Mouse (Mus musculus) kidney, embryonic 15.5 days (tissue): ENCODE results near the gene Dnajb13. TPM values are rescaled to one million over a fixed set of nuclear protein-coding genes. Genes with fewer than 3 reads are reported as not detected.

Experiments used
- ATAC-seq: fragments of 200-750 bp; cut with Nextera tagmentation; replicated peaks from 2 replicates; pipeline ENCODE4 v1.8.0; 2017; ENCODE audit warnings: moderate TSS enrichment; ENCODE audit not compliant: low FRiP score
- H3K27ac ChIP-seq: fragments of 300-500 bp; sonication (generic); 2 replicates; pipeline ENCODE4 v1.5.1; 2015; ENCODE audit warnings: mild to moderate bottlenecking, inconsistent platforms
- H3K27me3 ChIP-seq: fragments of 300-500 bp; sonication (generic); 2 replicates; pipeline ENCODE4 v1.6.1; 2015; ENCODE audit warnings: inconsistent platforms
- H3K36me3 ChIP-seq: fragments of 300-500 bp; sonication (generic); 2 replicates; pipeline ENCODE4 v1.6.1; 2015; ENCODE audit warnings: inconsistent platforms
- H3K4me1 ChIP-seq: fragments of 300-500 bp; sonication (generic); 2 replicates; pipeline ENCODE4 v1.6.1; 2015; ENCODE audit warnings: inconsistent platforms
- H3K4me2 ChIP-seq: fragments of 300-500 bp; sonication (generic); 2 replicates; pipeline ENCODE4 v1.6.1; 2015; ENCODE audit warnings: moderate library complexity, mild to moderate bottlenecking, inconsistent platforms
- H3K4me3 ChIP-seq: fragments of 300-500 bp; sonication (generic); replicated peaks from 2 replicates; pipeline ENCODE4 v1.5.1; 2015; ENCODE audit warnings: mild to moderate bottlenecking, inconsistent platforms
- H3K9ac ChIP-seq: fragments of 300-500 bp; sonication (generic); 2 replicates; pipeline ENCODE4 v1.6.1; 2015; ENCODE audit warnings: mild to moderate bottlenecking, inconsistent platforms
- H3K9me3 ChIP-seq: fragments of 300-500 bp; sonication (generic); replicated peaks from 2 replicates; pipeline ENCODE4 v1.6.1; 2016; ENCODE audit warnings: inconsistent platforms
- WGBS: fragments of 180-500 bp; shearing (Covaris S2); methylation state at CpG from one replicate; pipeline ENCODE4 v1.1.7; 2015; ENCODE audit warnings: mixed read lengths; 5-methylcytosine and 5-hydroxymethylcytosine counted together
- polyA plus RNA-seq: library from polyadenylated mRNA; unstranded; fragments of >200 nt; fragmentation: Nextera tagmentation; extraction: Ambion mirVana; gene quantifications from 2 replicates; pipeline ENCODE4 v1.2.1, GENCODE M21; 2015

Dnajb13 gene
- polyA plus RNA-seq, 1 experiment from 2014 or later: 0.40 TPM

DNA sequence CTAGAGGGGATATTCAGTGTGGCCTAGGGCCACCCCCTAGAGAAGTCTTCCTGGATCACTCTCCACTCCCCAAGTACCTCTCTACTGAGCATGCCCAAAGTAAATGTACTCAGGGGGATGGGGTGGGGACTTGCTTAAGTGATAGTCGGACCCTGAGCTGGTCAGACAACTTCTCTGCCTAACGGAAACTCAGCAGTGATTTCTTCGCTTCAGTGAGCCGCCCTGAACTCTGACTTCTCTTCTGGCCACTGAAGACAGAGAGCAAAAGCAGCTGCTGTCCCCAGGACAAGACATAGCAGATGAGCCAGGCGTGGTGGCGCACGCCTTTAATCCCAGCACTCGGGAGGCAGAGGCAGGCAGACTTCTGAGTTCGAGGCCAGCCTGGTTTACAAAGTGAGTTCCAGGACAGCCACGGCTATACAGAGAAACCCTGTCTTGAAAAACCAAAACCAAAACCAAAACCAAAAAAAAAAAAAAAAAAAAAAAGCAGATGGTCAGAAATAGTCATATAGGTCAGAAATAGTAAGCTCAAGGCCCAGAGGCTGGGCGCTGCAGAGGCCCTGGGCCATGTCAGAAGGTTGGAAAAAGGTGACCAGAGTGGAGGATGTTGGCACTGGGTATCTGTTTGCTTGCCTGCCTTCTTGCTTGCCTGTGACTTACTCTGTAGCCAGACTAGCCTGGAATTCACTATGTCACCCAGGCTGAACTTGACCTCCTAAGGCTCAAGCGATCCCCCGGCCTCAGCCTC is 9.8 kb downstream of the Dnajb13 start:
- Histone ChIP-seq H3K9ac (no peak overlapping the region), H3K36me3 (peaks cover 6% of the 10 kb centered on the region), H3K27me3 (no peaks in the 10 kb centered on the region), H3K27ac (no peak overlapping the region), H3K9me3 (no peaks in the 10 kb centered on the region), H3K4me1 (peaks cover 16% of the 10 kb centered on the region), H3K4me3 (no peak overlapping the region), H3K4me2 (no peak overlapping the region)
- 71% methylated on average over 13 of the region's 13 CpGs for WGBS
- no peak for ATAC-seq

GRCm38 (mm10) chr7:100503076-100503475 is 11.7 kb downstream of the Dnajb13 start:
- WGBS: 84% methylated on average over 5 of the region's 5 CpGs
- Histone ChIP-seq H3K27ac (no peak overlapping the region), H3K9me3 (no peaks in the 10 kb centered on the region), H3K9ac (no peak overlapping the region), H3K4me2 (no peak overlapping the region), H3K4me1 (peaks cover 12% of the 10 kb centered on the region), H3K27me3 (no peaks in the 10 kb centered on the region), H3K4me3 (no peak overlapping the region), H3K36me3 (peaks cover 25% of the 10 kb centered on the region)
- no peak for ATAC-seq

GRCm38 (mm10) chr7:100502374-100502922 is 12.3 kb downstream of the Dnajb13 start:
- ATAC-seq: no peak
- peaks cover 12% of the 10 kb centered on the region for H3K4me1 ChIP-seq
- peaks cover 31% of the 10 kb centered on the region for H3K36me3 ChIP-seq
- H3K4me3 ChIP-seq: no peak overlapping the region
- no peak overlapping the region for H3K4me2 ChIP-seq
- WGBS: 81% methylated on average over 7 of the region's 7 CpGs
- H3K9ac ChIP-seq: no peak overlapping the region
- H3K27ac ChIP-seq: no peak overlapping the region
- H3K27me3 ChIP-seq: no peaks in the 10 kb centered on the region
- no peaks in the 10 kb centered on the region for H3K9me3 ChIP-seq

- Histone ChIP-seq H3K9me3 (no peaks in the 10 kb centered on the region), H3K4me2 (no peak overlapping the region), H3K27ac (no peak overlapping the region), H3K27me3 (no peaks in the 10 kb centered on the region), H3K9ac (no peak overlapping the region), H3K36me3 (peaks cover 37% of the 10 kb centered on the region), H3K4me1 (peaks cover 12% of the 10 kb centered on the region), H3K4me3 (no peak overlapping the region)
- no peak for ATAC-seq
- 54% methylated on average over 2 of the region's 2 CpGs for WGBS
Observed at GRCm38 (mm10) chr7:100501844-100502373, 12.9 kb downstream of the Dnajb13 start.

GRCm38 (mm10) chr7:100501027-100501843 is 13.5 kb downstream of the Dnajb13 start:
- H3K27me3 ChIP-seq: no peaks in the 10 kb centered on the region
- no peak overlapping the region for H3K27ac ChIP-seq
- ATAC-seq: no peak
- no peaks in the 10 kb centered on the region for H3K9me3 ChIP-seq
- no peak overlapping the region for H3K4me2 ChIP-seq
- H3K36me3 ChIP-seq: peaks cover 42% of the 10 kb centered on the region
- 70% methylated on average over 6 of the region's 6 CpGs for WGBS
- H3K9ac ChIP-seq: no peak overlapping the region
- no peak overlapping the region for H3K4me3 ChIP-seq
- peaks cover 19% of the 10 kb centered on the region for H3K4me1 ChIP-seq

DNA sequence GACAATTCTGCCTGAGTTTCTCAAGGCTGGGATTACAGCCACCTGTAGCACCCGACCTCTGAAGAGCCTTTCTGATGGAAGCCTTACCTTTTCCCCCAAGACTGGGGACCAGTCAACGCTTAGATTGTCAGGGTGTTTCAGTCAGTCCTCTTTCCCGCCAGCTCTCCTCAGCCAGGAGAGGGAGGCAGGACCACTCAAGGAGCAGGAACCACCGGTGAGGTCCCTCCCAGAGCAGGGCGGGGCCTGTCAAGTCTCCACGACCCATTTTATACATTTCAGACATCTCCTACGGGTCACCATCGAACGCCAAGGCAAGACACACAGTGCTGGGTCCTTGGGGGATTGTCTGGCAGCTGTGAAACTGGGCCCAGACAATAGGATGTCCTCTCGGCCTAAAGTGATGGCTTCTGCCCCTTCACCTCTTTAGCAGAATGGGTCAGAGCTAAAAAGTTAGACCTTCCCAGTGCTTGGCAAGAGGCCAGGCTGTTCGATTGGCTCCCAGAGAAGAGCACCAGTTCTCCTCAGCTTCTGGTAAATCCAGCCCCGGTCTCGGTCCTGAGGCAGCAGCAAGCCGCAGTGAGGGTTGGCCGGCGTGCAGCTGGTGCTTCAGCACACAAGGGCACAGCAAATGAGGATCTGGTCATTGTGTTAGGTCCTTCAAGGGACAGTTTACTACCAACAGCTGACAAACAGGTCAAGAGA is 14.3 kb downstream of the Dnajb13 start:
- H3K9me3 ChIP-seq: no peaks in the 10 kb centered on the region
- H3K27ac ChIP-seq: no peak overlapping the region
- H3K4me2 ChIP-seq: no peak overlapping the region
- no peak for ATAC-seq
- H3K9ac ChIP-seq: no peak overlapping the region
- peaks cover 27% of the 10 kb centered on the region for H3K4me1 ChIP-seq
- peaks cover 42% of the 10 kb centered on the region for H3K36me3 ChIP-seq
- no peak overlapping the region for H3K4me3 ChIP-seq
- WGBS: 64% methylated on average over 16 of the region's 16 CpGs
- H3K27me3 ChIP-seq: no peaks in the 10 kb centered on the region

GRCm38 (mm10) chr7:100499465-100499864 is 15.3 kb downstream of the Dnajb13 start:
- Histone ChIP-seq H3K9me3 (no peaks in the 10 kb centered on the region), H3K27me3 (no peaks in the 10 kb centered on the region), H3K36me3 (peaks cover 42% of the 10 kb centered on the region), H3K4me1 (peaks cover 34% of the 10 kb centered on the region), H3K4me3 (no peak overlapping the region), H3K9ac (no peak overlapping the region), H3K4me2 (no peak overlapping the region), H3K27ac (no peak overlapping the region)
- ATAC-seq: no peak

DNA sequence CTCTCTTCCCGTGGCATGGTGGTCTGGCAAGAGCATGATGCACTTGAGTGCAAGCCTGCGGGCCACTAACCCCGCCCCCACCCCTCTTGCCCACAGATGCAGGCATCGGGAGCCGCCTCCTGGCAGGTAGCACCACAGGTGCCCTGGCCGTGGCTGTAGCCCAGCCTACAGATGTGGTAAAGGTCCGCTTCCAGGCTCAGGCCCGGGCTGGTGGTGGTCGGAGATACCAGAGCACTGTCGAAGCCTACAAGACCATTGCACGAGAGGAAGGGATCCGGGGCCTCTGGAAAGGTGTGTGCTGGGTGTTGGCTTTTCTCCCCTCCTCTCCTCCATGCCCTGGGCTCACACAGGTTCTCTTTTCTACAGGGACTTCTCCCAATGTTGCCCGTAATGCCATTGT is 16.8 kb downstream of the Dnajb13 start:
- Histone ChIP-seq H3K27ac (no peak overlapping the region), H3K9me3 (no peaks in the 10 kb centered on the region), H3K36me3 (peaks cover 42% of the 10 kb centered on the region), H3K27me3 (no peaks in the 10 kb centered on the region), H3K4me2 (no peak overlapping the region), H3K4me3 (no peak overlapping the region), H3K9ac (no peak overlapping the region), H3K4me1 (peaks cover 41% of the 10 kb centered on the region)
- ATAC-seq: no peak
- 91% methylated on average over 13 of the region's 13 CpGs for WGBS

- no peak overlapping the region for H3K4me2 ChIP-seq
- no peak overlapping the region for H3K27ac ChIP-seq
- 77% methylated on average over 4 of the region's 4 CpGs for WGBS
Observed at GRCm38 (mm10) chr7:100497402-100497801, 17.4 kb downstream of the Dnajb13 start.

DNA sequence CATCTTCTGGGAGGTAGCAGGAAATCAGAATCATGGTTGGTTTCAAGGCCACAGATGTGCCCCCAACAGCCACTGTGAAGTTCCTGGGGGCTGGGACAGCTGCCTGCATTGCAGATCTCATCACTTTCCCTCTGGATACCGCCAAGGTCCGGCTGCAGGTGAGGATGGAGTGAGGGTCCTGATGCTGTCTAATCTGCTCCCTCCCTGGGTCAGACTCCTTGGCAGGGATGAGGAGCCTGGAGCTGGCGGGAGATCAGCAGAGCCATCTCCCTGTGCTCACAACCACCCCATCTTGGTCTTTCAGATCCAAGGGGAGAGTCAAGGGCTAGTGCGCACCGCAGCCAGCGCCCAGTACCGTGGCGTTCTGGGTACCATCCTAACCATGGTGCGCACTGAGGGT is 18.0 kb downstream of the Dnajb13 start:
- no peak overlapping the region for H3K4me3 ChIP-seq
- no peaks in the 10 kb centered on the region for H3K27me3 ChIP-seq
- H3K9me3 ChIP-seq: no peaks in the 10 kb centered on the region
- H3K27ac ChIP-seq: no peak overlapping the region
- no peak overlapping the region for H3K9ac ChIP-seq
- H3K4me1 ChIP-seq: peaks cover 51% of the 10 kb centered on the region
- WGBS: 96% methylated on average over 9 of the region's 9 CpGs
- H3K36me3 ChIP-seq: peaks cover 42% of the 10 kb centered on the region
- no peak overlapping the region for H3K4me2 ChIP-seq
- ATAC-seq: no peak

More at GRCm38 (mm10) chr7:100497402-100497801, 17.4 kb downstream of the Dnajb13 start:
- peaks cover 42% of the 10 kb centered on the region for H3K36me3 ChIP-seq
- H3K9ac ChIP-seq: no peak overlapping the region
- peaks cover 45% of the 10 kb centered on the region for H3K4me1 ChIP-seq
- H3K4me3 ChIP-seq: no peak overlapping the region
- H3K27me3 ChIP-seq: no peaks in the 10 kb centered on the region
- H3K9me3 ChIP-seq: no peaks in the 10 kb centered on the region
- ATAC-seq: no peak

DNA sequence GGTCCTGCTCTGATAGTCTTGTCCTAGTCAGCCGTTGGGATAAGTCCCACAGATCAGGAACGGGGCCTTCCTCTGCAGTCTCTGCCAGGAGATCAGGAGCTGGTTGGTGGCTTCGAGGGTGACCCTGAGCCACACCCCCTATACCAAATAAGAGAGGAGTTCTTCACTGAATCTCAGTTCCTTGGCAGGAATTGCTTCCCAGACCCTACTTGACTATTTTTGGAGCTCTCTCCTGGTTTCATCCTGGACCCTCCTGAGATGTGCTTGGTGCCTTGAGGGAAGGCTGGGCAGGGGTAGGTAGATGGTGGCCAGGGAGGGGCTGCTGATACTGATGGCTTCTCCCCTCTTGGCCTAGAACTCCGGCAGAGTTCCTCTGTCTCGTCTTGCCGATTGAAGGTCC is 18.4 kb downstream of the Dnajb13 start:
- Histone ChIP-seq H3K4me1 (peaks cover 51% of the 10 kb centered on the region), H3K27ac (peak overlapping the region; percentile 88), H3K9ac (no peak overlapping the region), H3K27me3 (no peaks in the 10 kb centered on the region), H3K9me3 (no peaks in the 10 kb centered on the region), H3K36me3 (peaks cover 42% of the 10 kb centered on the region), H3K4me2 (peak overlapping the region; percentile 97), H3K4me3 (0 out of 2 replicates have a peak overlapping the region, but pooled peaks have one; percentile 58)
- no peak for ATAC-seq
- 78% methylated on average over 6 of the region's 6 CpGs for whole genome bisulfite sequencing
